Comparison of ENCODE assay signal across 1 mouse cellular context in genomic region chr12:84034108-84034507, GRCm38 (mm10).
TF ChIP-seq lines count a peak whose summit lies in the region.

No protein-coding gene starts in this region.

TF ChIP-seq in MEL, 35 proteins besides CTCF, POLR2A, EP300 and RAD21:
- TF ChIP-seq MEF2A (IDR thresholded peaks at IDR 0.05; ENCODE audit: extremely low read depth, insufficient replicate concordance, low read depth, low read length, poor library complexity, severe bottlenecking), result no peak
- no peak; the same call in 1 of the 2 replicates for TF ChIP-seq MAZ (IDR thresholded peaks at IDR 0.05; ENCODE audit: low read depth, low read length)
- 0 out of 2 replicates have a peak, but pooled peaks have one; percentile 30 for TF ChIP-seq ZKSCAN1 (IDR thresholded peaks at IDR 0.05; ENCODE audit: low read depth, low read length)
- TF ChIP-seq TAL1 (IDR thresholded peaks at IDR 0.05; ENCODE audit: low read length), result peak; percentile 52
- no peak for TF ChIP-seq UBTF (IDR thresholded peaks at IDR 0.05; ENCODE audit: borderline replicate concordance, insufficient read depth, low read depth, low read length)
- TF ChIP-seq USF1 (IDR thresholded peaks at IDR 0.05; ENCODE audit: low read depth, low read length), result no peak
- TF ChIP-seq ZC3H11A (IDR thresholded peaks at IDR 0.05; ENCODE audit: low read depth, low read length), result no peak
- no peak for TF ChIP-seq E2F4 (IDR thresholded peaks at IDR 0.05; ENCODE audit: borderline replicate concordance, low read depth, low read length)
- no peak for TF ChIP-seq SMC3 (IDR thresholded peaks at IDR 0.05; ENCODE audit: low read depth, low read length)
- TF ChIP-seq GABPA (IDR thresholded peaks at IDR 0.05; ENCODE audit: low read depth, low read length), result no peak
- TF ChIP-seq RCOR1 (IDR thresholded peaks at IDR 0.05; ENCODE audit: low read depth, low read length), result peak; percentile 80; the same call in 1 of the 2 replicates
- peak; percentile 87 for TF ChIP-seq GATA1 (IDR thresholded peaks at IDR 0.05; ENCODE audit: low read depth, low read length)
- TF ChIP-seq MAX (IDR thresholded peaks at IDR 0.05; ENCODE audit: low read length), result peak; percentile 39; the same call in 1 of the 2 replicates
- no peak for TF ChIP-seq ZMIZ1 (IDR thresholded peaks at IDR 0.05; ENCODE audit: low read depth, low read length)
- TF ChIP-seq TCF12 (IDR thresholded peaks at IDR 0.05; ENCODE audit: low read depth, low read length), result peak; percentile 90
- TF ChIP-seq ZNF384 (IDR thresholded peaks at IDR 0.05; ENCODE audit: low read depth, low read length), result peak; percentile 97
- TF ChIP-seq NELFE (IDR thresholded peaks at IDR 0.05; ENCODE audit: low read depth, low read length), result no peak; the same call in 1 of the 2 replicates
- no peak for TF ChIP-seq KAT2A (conservative IDR thresholded peaks at IDR 0.05; ENCODE audit: low read depth, low read length)
- no peak for TF ChIP-seq POLR2AphosphoS5 (IDR thresholded peaks at IDR 0.05; ENCODE audit: borderline replicate concordance, low read depth, low read length)
- TF ChIP-seq SIN3A (IDR thresholded peaks at IDR 0.05; ENCODE audit: low read length), result peak; percentile 74; the same call in 1 of the 2 replicates
- no peak for TF ChIP-seq MYC (IDR thresholded peaks at IDR 0.05; ENCODE audit: low read depth, low read length)
- TF ChIP-seq CHD1 (IDR thresholded peaks at IDR 0.05; ENCODE audit: low read depth, low read length), result no peak
- no peak for TF ChIP-seq USF2 (IDR thresholded peaks at IDR 0.05; ENCODE audit: borderline replicate concordance in 1 of 2, insufficient read depth in 1 of 2, low read depth in 1 of 2, low read length in 2 of 2)
- peak; percentile 24; the same call in 1 of the 2 replicates for TF ChIP-seq ELF1 (IDR thresholded peaks at IDR 0.05; ENCODE audit: low read depth, low read length)
- no peak for TF ChIP-seq NRF1 (IDR thresholded peaks at IDR 0.05; ENCODE audit: insufficient read depth, low read depth, low read length, poor library complexity, severe bottlenecking)
- TF ChIP-seq POLR2AphosphoS2 (IDR thresholded peaks at IDR 0.05; ENCODE audit: low read length), result no peak
- no peak for TF ChIP-seq CHD2 (IDR thresholded peaks at IDR 0.05; ENCODE audit: low read length)
- TF ChIP-seq HCFC1 (IDR thresholded peaks at IDR 0.05; ENCODE audit: low read depth, low read length), result 0 out of 2 replicates have a peak, but pooled peaks have one; percentile 25
- peak; percentile 35; the same call in 1 of the 2 replicates for TF ChIP-seq MXI1 (IDR thresholded peaks at IDR 0.05; ENCODE audit: low read depth, low read length)
- no peak for TF ChIP-seq MAFK (IDR thresholded peaks at IDR 0.05; ENCODE audit: borderline replicate concordance, low read depth, low read length)
- TF ChIP-seq TBP (IDR thresholded peaks at IDR 0.05; ENCODE audit: low read depth, low read length), result no peak
- TF ChIP-seq BHLHE40 (IDR thresholded peaks at IDR 0.05; ENCODE audit: borderline replicate concordance, low read depth, low read length), result peak; percentile 46; the same call in 1 of the 2 replicates
- TF ChIP-seq JUND (IDR thresholded peaks at IDR 0.05; ENCODE audit: low read depth, low read length), result no peak
- TF ChIP-seq MYB (IDR thresholded peaks at IDR 0.05; ENCODE audit: low read depth, low read length), result no peak
- TF ChIP-seq ETS1 (IDR thresholded peaks at IDR 0.05; ENCODE audit: low read depth, low read length), result peak; percentile 90
